Mouse (Mus musculus) heart, postnatal 10 days (tissue): ENCODE measurements around the gene Arhgef7. TPM values are rescaled to one million over a fixed set of nuclear protein-coding genes. Genes with fewer than 3 reads are reported as not detected.

ENCODE experiments used
- DNase-seq, 2 experiments: peaks; one replicate each; pipeline ENCODE4 v3.0.0; 2021
- intact Hi-C: fragments of 180-260 bp; cut with DNase I; formaldehyde crosslinking; loops from one replicate; pipeline ENCODE4 v1.15.1; 2025
- total RNA-seq, 2 experiments: library from RNA; stranded (reverse); gene quantifications; 2 replicates each; pipeline ENCODE4 v1.2.3; 2021

The Arhgef7 gene
- total RNA-seq, 2 experiments from 2014 or later = 174 to 190 TPM

DNA sequence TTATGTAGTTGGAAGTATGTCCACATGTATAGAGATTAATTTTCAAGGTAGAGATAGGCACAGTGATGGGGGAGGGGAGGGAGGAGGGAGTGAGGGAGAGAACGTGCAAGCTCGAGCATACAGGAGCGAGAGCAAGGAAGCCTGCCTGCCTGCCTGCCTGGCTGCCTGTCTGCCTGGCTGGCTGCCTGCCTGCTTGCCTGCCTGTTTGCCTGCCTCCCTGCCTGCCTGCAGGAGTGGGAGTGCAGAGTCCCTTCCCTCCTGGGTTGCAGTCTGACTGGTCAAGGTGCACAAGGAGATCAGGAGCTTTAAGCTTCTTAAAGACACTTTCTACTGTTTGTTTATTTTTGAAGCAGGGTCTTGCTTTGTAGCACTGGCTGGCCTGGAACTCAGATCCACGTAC is 57.6 kb downstream of the Arhgef7 start:
- intact Hi-C loops = no loop called here
- DNase-seq = no peak

DNA sequence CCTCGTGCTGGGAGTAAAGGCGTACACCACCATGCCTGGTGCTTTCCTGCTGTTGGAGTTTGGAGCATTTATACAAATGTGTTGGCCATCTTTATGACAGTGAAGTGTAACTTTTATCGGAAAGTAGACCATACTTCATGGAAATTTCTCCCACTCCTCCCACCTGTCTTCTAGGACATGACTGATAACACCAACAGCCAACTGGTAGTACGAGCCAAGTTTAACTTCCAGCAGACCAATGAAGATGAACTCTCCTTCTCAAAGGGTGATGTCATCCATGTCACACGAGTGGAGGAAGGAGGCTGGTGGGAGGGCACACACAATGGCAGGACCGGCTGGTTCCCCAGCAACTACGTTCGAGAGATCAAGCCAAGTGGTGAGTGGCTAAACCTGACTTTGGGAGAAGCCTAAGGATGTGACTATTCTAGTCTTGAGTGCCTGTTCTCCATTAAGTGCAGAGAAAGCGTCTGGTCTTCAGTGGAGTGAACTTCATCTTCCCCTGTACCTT is 58.1 kb downstream of the Arhgef7 start:
- intact Hi-C loops = no loop called here
- DNase-seq = no peak

DNA sequence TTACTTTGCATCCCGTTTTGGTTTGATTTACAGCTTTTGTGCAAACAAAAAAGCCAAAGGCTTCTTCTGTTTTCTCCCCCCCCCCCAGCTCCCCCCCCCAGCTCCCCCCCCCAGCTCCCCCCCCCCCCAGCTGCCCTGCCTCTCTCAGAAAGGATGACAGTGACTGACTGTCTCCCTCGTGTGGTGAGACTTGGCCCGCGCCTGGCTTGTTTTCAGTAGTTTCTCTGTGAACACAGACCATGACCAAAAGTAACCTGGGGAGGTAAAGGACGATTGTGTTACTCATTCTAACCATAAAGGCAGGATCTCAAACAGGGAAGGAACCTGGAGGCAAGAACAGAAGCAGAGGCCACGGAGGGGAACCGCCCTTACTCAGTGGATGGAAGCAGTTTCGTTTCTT is 60.7 kb downstream of the Arhgef7 start:
- peak; percentile 65 to 76 for DNase-seq
- intact Hi-C loops = loop anchor here (2.0 kb wide), 1 partner anchor 29 kb away; no protein-coding TSS in a partner anchor

DNA sequence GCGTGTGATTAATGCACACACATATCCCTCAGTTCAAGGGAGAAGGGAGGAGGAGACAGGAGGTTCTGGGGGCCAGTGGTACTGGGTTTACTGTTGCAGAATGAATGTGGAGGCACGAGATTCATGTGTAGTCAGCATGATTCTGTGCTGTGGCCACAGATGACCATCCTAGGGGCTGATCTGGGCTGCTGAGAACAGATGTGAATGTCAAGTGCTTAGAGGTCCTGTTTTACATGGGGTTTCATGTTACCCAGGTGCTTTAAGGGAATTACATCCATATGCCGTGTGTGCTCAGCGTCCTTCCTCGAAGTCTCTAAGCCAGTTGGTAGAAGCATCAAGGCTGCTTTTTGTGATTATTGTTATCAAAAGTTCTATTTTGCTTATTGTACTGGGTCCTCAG is 61.6 kb downstream of the Arhgef7 start:
- DNase-seq = no peak
- intact Hi-C loops = loop anchor here (2.0 kb wide), 1 partner anchor 30 kb away; no protein-coding TSS in a partner anchor

DNA sequence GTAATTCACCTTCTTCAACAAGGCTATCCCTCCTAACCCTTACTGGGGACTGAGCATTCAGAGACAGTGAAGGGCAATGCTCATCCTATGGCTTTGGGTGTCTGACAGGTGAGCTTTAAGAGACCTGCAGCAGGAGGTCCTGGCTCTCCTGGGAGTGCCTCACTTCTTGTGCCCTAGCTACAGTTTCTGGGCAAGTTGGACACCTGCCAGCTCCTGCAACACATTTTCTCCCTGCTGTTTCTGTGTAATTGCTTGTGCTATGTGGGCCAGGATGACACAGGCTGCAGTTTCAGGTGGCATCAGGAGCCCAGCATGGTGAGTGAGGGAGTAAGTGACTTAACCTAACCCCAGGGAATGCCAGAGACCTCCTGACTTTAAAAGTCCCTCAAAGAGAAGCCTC is 67.4 kb downstream of the Arhgef7 start:
- DNase-seq = no peak
- intact Hi-C loops = no loop called here

DNA sequence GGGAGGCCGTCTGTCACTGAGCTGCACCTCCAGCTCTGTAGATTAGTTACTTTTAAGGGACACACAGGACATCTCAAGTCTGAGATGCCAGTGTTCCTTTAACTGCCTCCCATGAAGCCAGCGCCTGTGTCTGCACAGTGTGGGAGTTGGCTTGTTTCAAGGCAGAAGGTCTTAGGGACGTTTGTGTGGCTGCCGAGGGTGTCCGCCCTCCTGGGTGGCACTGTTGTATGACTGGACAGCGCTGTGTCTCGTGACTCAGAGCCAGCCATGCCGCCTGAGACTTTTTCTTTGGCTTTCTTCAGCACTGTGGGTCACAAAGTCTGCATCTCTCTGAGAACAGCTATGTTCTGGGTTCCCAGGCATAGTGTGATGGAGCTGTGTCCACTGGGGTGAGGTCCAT is 69.6 kb downstream of the Arhgef7 start:
- intact Hi-C loops = no loop called here
- no peak for DNase-seq

DNA sequence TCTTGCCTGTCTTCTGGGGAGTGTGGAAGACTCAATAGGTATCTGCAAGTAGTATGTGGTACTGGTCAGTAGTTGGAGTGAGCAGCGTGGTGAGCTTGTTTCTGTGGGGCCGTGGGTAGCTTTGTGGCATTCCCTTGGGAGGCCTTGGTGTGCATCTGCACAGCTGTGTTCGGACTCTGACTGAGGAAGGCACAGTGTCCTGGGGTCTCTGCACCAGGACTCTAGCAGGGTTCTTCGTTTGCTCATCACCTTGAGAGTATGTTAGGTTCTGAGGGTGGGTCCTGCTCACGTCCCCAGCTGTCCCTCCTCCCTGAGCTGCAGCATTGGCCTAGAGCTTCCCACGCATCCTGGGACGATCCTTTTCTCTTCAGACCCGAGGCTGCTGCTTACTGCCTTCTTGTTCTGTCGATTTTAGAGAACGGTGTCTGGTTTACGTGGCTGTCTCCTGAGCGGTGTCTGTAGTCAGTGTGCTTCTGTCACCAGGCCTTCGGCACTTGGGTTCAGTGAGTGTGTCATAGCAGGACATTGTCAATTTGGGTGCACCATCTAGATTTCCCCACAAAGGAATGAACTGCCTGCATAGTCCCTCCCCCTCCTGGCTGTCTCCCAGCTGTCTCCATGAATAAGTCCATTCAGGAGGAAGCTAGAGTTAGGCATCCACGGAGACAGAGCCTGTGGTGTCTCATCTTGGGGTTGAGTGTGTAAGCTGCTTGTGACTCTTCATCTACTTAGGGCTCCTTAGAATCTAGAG is 70.4 kb downstream of the Arhgef7 start:
- peak; percentile 52 to 64 for DNase-seq
- intact Hi-C loops = no loop called here

DNA sequence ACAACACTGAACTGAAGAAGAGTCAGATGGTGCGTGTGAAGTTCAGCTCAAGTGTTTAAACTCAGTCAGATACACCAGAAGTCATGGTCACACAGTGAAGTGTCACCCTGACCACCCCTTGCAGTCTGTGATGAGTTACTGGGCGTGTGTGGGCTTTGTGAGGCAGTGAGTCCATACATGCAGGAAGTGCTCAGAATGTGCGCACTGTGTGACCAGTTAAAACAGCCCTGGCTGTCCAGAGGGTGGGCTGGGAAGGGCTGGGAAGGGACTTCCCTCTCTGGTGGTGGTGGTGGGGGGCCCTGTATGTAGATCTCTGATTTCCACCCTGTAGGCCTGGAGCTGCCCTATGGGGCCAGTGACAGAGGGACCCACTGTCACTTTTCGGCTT is 71.0 kb downstream of the Arhgef7 start:
- intact Hi-C loops = no loop called here
- DNase-seq = no peak

DNA sequence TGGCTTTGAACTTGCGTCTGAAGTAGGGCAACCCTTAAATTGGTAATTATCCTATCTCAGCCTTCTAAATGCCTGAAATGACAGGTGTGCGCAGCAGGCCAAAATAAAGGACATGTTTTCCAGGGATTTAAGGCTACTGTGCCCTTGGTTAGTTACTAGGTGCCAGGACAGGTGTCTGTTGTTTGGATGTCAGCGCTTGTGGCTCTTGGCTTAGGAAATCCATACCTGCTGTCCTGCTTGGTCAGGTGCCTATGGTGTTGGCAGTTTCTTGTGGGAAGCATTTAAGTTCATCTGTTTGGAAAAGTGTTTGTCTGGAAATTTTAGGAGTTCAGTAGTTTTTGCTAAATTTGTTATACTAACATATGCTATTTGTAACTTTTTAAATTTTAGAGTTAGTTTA is 71.6 kb downstream of the Arhgef7 start:
- intact Hi-C loops = no loop called here
- no peak for DNase-seq

DNA sequence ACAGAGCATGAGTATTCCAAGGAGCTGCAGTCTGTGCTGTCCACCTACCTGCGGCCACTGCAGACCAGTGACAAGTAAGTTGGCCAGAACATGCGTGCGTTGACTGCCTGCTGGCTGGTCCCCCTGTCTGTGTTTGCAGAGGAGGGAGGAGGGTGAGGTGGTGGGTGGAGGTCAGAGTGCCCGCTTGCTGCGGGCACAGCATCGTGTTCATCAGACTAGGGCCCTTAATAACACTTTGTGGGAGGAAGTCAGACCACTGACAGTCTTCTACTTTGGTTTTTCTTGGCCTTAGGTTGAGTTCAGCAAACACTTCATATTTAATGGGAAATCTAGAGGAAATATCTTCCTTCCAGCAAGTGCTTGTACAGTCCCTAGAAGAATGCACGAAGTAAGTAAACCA is 73.0 kb downstream of the Arhgef7 start:
- intact Hi-C loops = no loop called here
- DNase-seq = no peak

DNA sequence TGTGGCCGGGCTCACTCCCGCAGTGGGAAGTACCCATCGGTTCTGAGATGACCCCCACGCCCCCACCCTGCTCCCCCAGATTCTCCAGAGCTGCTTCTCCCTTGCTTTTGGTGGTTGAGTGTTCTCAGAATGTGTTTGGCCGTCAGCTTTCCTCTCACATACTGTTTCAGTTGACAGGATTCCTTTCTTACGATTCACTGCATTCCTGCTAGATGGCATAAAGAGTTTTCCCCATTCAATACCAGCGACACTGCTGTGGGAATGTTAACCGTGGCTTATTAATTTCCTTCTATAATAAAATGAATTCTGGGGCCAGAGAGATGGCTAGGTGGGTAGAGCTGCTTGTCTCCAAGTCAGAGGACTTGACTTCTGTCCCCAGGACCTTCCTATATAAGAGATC is 74.0 kb downstream of the Arhgef7 start:
- intact Hi-C loops = no loop called here
- DNase-seq = no peak

DNA sequence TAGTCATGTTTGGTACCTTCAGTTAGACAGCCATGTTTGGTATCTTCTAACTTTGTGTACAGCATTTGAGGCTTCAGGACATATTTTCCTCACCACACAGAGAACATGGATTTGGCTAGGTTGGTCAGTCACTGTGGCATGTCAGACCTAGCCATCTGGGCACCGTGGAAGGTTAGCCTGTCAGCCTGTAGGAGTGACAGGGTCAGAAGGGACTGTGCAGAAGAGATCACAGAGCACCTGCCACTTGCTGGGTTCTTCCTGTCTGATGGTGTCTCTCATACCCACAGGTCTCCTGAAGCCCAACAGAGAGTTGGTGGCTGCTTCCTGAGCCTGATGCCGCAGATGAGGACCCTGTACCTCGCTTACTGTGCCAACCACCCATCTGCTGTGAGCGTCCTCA is 77.4 kb downstream of the Arhgef7 start:
- no peak for DNase-seq
- intact Hi-C loops = no loop called here

DNA sequence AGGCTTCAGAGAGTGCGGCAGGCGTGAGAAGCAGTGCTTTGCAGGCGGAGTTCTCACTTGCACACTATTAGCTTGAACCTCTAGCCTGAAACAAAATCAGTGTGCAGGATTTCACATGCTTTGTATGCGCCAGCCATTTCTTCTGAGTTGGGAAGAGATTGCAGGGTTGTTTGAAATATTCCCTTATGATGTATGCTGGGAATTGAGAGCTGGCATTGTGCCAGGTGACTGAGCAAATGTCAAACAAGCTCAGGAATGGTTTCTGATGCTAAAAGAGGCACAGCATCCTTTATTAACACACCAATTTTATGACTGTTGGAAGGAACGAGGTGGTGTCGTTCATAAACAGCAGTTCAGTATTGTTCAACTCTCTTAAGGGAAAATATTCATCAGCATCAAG is 78.7 kb downstream of the Arhgef7 start:
- intact Hi-C loops = no loop called here

DNA sequence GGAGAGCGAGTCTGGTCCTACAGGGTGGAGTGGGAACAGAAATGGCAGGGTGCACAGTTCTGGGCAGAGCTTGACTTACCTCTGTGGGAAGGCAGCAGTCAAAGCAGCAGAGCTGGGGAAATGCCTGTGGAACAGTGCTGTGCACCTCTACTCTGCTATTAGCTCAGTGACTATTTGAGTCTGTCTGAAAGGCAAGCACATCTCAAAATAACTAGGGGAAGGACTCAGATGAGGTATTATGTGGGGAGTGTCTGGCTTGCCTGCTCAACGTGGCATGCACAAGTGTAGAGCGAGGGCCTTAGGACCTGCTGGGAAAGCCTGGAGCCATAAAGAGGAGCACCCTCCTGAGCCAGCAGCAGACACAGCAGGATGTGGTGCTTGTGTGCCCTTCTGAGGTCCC is 79.8 kb downstream of the Arhgef7 start:
- no peak for DNase-seq
- intact Hi-C loops = no loop called here

More for the DNA sequence above, 78.7 kb downstream of the Arhgef7 start:
- no peak for DNase-seq

DNA sequence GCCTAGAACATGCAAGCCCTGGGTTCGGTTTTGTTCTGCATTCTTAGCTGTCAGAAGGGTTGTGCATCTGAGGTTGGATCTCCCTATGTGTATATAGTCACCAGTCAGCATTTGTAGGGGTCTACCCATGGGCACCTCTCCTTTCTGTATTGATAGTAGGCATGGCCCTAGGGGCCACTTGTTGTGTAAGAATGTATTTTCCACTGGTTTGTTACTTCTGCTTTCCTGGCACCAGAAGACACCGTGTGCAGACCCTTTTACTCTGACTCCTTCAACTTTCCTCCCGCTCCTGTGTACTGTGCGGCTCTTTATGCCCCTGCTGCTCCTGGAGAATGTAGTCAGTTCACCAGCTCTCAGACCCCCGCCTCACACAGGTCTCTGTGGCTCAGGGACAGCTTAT is 80.5 kb downstream of the Arhgef7 start:
- DNase-seq = no peak
- intact Hi-C loops = no loop called here

DNA sequence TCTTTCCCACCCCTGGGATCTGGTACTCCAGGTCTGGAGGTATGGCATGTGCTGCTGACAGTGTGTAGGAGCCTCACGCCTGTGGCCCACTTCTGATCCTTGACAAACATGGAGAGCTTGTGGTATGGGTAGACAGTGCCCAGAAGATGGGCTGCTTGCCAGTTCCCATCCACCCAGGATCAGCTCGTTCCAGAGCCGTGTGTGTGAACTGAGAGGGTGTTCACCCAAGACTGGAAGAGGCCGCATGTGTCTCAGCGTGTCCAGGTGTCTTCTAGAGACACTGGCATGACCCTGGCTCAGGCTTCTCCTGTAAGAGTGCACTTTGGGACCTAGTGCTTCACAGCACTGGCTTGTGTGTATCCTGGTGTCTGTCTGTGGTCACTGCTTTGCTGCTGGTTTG is 82.9 kb downstream of the Arhgef7 start:
- no peak for DNase-seq
- intact Hi-C loops = no loop called here

DNA sequence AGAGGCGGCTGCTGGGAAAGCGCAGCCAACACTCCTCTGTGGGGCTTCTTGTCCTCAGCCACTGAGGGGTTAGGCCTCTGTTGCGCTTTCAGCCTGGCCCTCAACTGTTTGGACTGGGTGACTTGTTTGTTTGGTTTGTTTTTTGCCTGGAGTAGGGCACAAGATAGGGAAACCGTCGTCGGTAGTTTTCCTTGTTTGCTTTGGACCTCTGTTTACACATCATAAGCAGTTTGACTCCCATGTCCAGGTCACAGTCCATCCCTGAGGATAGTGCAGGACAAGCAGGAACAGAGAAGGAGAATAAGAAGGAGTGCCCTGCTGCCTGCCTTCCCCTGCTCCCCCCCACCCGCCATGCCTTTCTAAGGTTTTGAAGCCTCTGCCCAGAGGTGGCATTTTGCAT is 86.3 kb downstream of the Arhgef7 start:
- intact Hi-C loops = no loop called here
- DNase-seq = no peak

DNA sequence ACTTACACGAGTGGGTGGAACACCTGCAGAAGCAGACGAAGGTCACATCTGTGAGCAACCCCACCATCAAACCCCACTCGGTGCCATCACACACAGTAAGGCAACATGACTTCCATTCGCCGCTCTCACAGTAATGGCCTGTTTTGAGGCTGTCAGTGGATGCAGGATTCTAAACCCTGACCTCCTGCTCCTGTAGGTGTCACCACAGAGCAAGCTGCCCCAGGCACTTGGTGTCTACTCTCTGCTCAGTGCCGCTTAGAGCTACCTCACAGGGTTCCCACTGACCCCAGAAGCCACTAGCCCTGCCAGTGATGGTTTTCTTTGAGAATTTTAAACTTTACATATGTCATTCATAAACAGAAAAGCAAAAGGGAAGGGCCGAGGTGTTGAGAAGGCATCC is 87.7 kb downstream of the Arhgef7 start:
- peak in 1 of 2 experiments; percentile 30 for DNase-seq
- intact Hi-C loops = no loop called here

DNA sequence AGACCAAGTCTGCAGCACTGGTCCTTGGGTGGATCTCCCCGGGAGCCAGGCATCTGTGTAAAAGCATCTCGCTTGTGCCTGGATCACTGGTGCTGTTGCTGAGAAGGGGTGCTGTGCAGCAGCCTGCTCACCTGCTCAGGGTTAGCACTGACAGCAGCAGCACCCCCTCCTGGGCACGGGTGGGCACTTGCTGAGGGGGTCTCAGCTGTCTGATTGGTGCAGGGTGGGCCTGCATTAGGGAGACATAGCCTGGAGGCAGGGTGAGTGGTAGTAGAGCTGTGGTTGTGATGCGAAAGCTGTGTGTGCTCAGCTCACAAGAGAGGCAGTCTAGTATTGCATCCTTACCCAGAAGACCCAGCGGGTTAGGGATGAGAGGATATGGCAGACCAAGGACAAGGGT is 92.6 kb downstream of the Arhgef7 start:
- intact Hi-C loops = no loop called here
- DNase-seq = no peak

DNA sequence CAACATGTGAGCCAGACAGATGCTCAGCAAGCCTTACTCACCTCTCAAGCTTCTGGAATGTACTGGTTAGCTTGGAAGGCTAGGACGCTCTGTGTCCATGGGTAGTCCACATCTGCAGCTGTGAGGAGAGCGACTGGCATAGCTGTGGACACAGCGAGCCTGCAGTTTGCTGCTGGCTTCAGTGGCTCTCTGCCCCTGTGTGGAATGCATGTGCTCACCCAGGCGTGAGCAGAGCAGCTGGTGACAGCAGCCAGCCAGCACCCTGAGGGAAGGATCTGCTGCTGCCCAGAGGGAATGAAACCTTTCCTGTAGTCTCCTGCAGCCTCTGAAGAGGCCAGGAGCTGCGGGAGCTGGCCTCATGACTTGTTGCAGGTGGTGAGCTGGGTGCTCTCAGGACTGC is 93.0 kb downstream of the Arhgef7 start:
- intact Hi-C loops = no loop called here
- DNase-seq = peak; percentile 55 to 56

DNA sequence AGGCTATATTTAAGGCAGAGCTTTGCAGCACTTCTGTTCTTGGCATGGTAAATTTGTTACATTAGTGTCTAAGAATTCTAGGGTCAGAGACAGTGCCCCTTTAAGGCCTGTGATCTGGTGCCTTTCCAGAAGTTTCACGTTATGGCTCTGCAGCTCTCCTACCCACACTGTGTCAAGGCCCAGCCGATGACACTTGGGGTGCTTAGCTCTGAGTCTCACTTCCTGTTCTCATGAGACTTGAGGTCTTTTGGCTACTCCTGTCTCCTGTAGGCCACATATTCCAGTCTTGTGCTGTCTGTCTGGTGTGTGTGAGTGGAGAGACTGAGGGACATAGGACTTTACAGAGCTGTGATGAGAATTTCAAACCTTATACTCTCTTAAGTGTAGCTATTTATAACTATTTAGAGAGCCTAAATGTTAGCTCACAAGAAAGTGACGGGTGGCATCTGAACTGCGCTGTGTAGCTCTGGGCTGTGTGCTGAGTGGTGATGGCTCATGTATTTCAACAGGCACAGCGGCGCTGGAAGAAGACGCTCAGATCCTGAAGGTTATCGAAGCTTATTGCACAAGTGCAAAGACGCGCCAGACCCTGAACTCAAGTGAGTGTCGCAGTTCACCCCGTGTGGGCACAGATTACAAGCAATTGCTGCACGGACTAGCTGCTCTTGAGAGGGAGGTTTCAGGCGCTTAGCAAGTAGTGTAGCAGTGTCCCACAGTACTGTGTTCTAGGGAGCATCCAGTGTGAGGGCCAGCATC is 94.1 kb downstream of the Arhgef7 start:
- intact Hi-C loops = no loop called here

DNA sequence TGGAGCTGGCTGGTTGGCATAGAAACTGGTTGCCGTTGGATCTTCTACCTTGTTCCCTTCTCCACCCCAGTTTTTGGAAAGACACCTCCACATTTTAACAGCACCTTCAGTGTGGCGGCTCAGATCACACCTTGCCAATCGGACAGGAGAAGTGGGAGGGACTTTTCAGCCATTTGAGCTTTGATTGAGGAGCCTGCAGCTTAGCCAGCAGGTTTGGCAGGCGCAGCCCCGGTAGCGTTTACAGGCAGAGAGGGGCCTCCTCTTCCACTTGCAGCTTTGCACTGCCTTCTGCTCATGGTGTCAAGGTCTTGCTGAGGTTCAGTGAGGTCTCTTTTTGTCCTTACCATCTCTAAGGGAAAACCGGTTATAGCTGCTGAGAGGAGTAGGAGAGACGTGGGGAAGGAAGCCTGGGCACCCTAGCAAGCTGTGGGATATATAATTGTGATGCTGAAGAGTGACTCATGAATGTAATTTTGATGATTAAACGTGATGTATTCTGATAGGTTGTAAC is 95.1 kb downstream of the Arhgef7 start:
- intact Hi-C loops = no loop called here
- DNase-seq = peak; percentile 28 to 46

More for the DNA sequence above, 94.1 kb downstream of the Arhgef7 start:
- DNase-seq = peak; percentile 47 to 52
